Mouse (Mus musculus) granulocyte monocyte progenitor cell, adult 5-6 weeks (primary cell): ENCODE measurements around the gene Fam168a. TPM values are rescaled to one million over a fixed set of nuclear protein-coding genes. Genes with fewer than 3 reads are reported as not detected.

Experiments
- ATAC-seq: replicated peaks from 2 replicates; pipeline ENCODE4 v1.8.0; 2016; ENCODE audit warnings: mild to moderate bottlenecking, moderate TSS enrichment, inconsistent platforms; ENCODE audit not compliant: poor library complexity, severe bottlenecking
- total RNA-seq, 2 experiments: library from RNA; stranded (forward) in 1 of 2; stranded (reverse) in 1 of 2; fragments of 200-712, 200-1000 nt in 1 of 2; fragments of >200 nt in 1 of 2; fragmentation: Nextera tagmentation in 1 of 2; gene quantifications; 2 replicates each; pipeline ENCODE4 v1.2.3; 2014 to 2017

Fam168a gene
- total RNA-seq, 2 experiments from 2014 or later: 9.5 to 32.1 TPM

GRCm38 (mm10) chr7:100770669-100771341, 64.4 kb downstream of the Fam168a start:
- ATAC-seq: no peak

- no peak for ATAC-seq
Measured at GRCm38 (mm10) chr7:100774189-100774588, 67.8 kb downstream of the Fam168a start.

GRCm38 (mm10) chr7:100775810-100776209, 69.4 kb downstream of the Fam168a start:
- no peak for ATAC-seq

GRCm38 (mm10) chr7:100780192-100780591, 73.8 kb downstream of the Fam168a start:
- ATAC-seq: peak; percentile 73

GRCm38 (mm10) chr7:100784650-100785049, 78.2 kb downstream of the Fam168a start:
- ATAC-seq: no peak

GRCm38 (mm10) chr7:100785426-100785825, 79.0 kb downstream of the Fam168a start:
- no peak for ATAC-seq

GRCm38 (mm10) chr7:100786078-100786477, 79.6 kb downstream of the Fam168a start:
- no peak for ATAC-seq

- ATAC-seq: no peak
Measured at GRCm38 (mm10) chr7:100788291-100788690, 81.9 kb downstream of the Fam168a start.

GRCm38 (mm10) chr7:100798810-100799209, 92.4 kb downstream of the Fam168a start:
- no peak; the same call in 1 of the 2 replicates for ATAC-seq

GRCm38 (mm10) chr7:100805391-100805790, 99.0 kb downstream of the Fam168a start:
- ATAC-seq: no peak

- no peak for ATAC-seq
Measured at GRCm38 (mm10) chr7:100811912-100812311, 105.5 kb downstream of the Fam168a start.

GRCm38 (mm10) chr7:100812641-100813040, 106.2 kb downstream of the Fam168a start:
- ATAC-seq: no peak

GRCm38 (mm10) chr7:100815900-100816570, 109.6 kb downstream of the Fam168a start:
- no peak for ATAC-seq

- ATAC-seq: peak; percentile 25; the same call in 1 of the 2 replicates
Measured at GRCm38 (mm10) chr7:100816759-100817441, 110.5 kb downstream of the Fam168a start.

GRCm38 (mm10) chr7:100817442-100817760, 111.0 kb downstream of the Fam168a start:
- no peak for ATAC-seq

- ATAC-seq: peak; percentile 40
Measured at GRCm38 (mm10) chr7:100818401-100819064, 112.1 kb downstream of the Fam168a start.

- no peak for ATAC-seq
Measured at GRCm38 (mm10) chr7:100824661-100825060, 118.2 kb downstream of the Fam168a start.

- no peak for ATAC-seq
Measured at GRCm38 (mm10) chr7:100828549-100828948, 122.1 kb downstream of the Fam168a start.

- no peak for ATAC-seq
Measured at GRCm38 (mm10) chr7:100833859-100834258, 127.4 kb downstream of the Fam168a start.

- no peak for ATAC-seq
Measured at GRCm38 (mm10) chr7:100835168-100835567, 128.7 kb downstream of the Fam168a start.

- no peak for ATAC-seq
Measured at GRCm38 (mm10) chr7:100835711-100836110, 129.3 kb downstream of the Fam168a start.
